Mouse (Mus musculus) stomach, embryonic 16.5 days (tissue): ENCODE measurements around the gene Emc8. TPM values are rescaled to one million over a fixed set of nuclear protein-coding genes. Genes with fewer than 3 reads are reported as not detected.
"Not testable (repeated sequence)": the region's sequence is repeated elsewhere in the genome, so short reads cannot be mapped to it uniquely, and the experiment has no call there.

Experiments used
- ATAC-seq: fragments of 200-750 bp; cut with Nextera tagmentation; 2 replicates; pipeline ENCODE4 v1.8.0; 2017; ENCODE audit warnings: moderate number of reproducible peaks, moderate TSS enrichment; ENCODE audit not compliant: insufficient read depth, low FRiP score
- H3K27ac ChIP-seq: fragments of 300-500 bp; sonication (generic); 2 replicates; pipeline ENCODE4 v1.5.1; 2014; ENCODE audit warnings: low read length
- H3K27me3 ChIP-seq: fragments of 300-500 bp; sonication (generic); 2 replicates; pipeline ENCODE4 v1.6.1; 2014; ENCODE audit warnings: low read length, control low read depth, mixed read lengths; ENCODE audit not compliant: control insufficient read depth, insufficient read depth
- H3K36me3 ChIP-seq: fragments of 300-500 bp; sonication (generic); 2 replicates; pipeline ENCODE4 v1.6.1; 2014; ENCODE audit warnings: low read length; ENCODE audit not compliant: control insufficient read depth, insufficient read depth
- H3K4me1 ChIP-seq: fragments of 300-500 bp; sonication (generic); 2 replicates; pipeline ENCODE4 v1.6.1; 2014; ENCODE audit warnings: low read length, control low read depth, mixed read lengths; ENCODE audit not compliant: control insufficient read depth, insufficient read depth
- H3K4me2 ChIP-seq: fragments of 300-500 bp; sonication (generic); 2 replicates; pipeline ENCODE4 v1.6.1; 2014; ENCODE audit warnings: low read depth, low read length, mixed read lengths
- H3K4me3 ChIP-seq: fragments of 300-500 bp; sonication (generic); replicated peaks from 2 replicates; pipeline ENCODE4 v1.5.1; 2014; ENCODE audit warnings: mild to moderate bottlenecking, low read length
- H3K9ac ChIP-seq: fragments of 300-500 bp; sonication (generic); 2 replicates; pipeline ENCODE4 v1.6.1; 2014; ENCODE audit warnings: low read length
- H3K9me3 ChIP-seq: fragments of 300-500 bp; sonication (generic); replicated peaks from 2 replicates; pipeline ENCODE4 v1.6.1; 2016; ENCODE audit warnings: low read length, control low read depth; ENCODE audit not compliant: control insufficient read depth
- WGBS: fragments of 180-500 bp; shearing (Covaris S2); extraction: QIAGEN DNeasy Blood & Tissue Kit; methylation state at CpG from one replicate; pipeline ENCODE4 v1.1.7; 2014; 5-methylcytosine and 5-hydroxymethylcytosine counted together
- polyA plus RNA-seq: library from polyadenylated mRNA; unstranded; fragments of >200 nt; fragmentation: Nextera tagmentation; extraction: Ambion mirVana; gene quantifications from 2 replicates; pipeline ENCODE4 v1.2.1, GENCODE M21; 2015

Gene Emc8
- polyA plus RNA-seq, 1 experiment from 2014 or later, result 215 TPM

- H3K4me3 ChIP-seq, result no peak overlapping the region
- H3K9ac ChIP-seq, result no peak overlapping the region
- ATAC-seq, result no peak
- H3K4me1 ChIP-seq, result peaks cover 20% of the 10 kb centered on the region
- H3K36me3 ChIP-seq, result no peaks in the 10 kb centered on the region
- no peak overlapping the region for H3K27ac ChIP-seq
- no peaks in the 10 kb centered on the region for H3K27me3 ChIP-seq
- WGBS, result 64% methylated on average over 8 of the region's 8 CpGs
- H3K9me3 ChIP-seq, result no peaks in the 10 kb centered on the region
- H3K4me2 ChIP-seq, result no peak overlapping the region
Measured at GRCm38 (mm10) chr8:120687786-120688185, 19.4 kb upstream of the Emc8 start.

DNA sequence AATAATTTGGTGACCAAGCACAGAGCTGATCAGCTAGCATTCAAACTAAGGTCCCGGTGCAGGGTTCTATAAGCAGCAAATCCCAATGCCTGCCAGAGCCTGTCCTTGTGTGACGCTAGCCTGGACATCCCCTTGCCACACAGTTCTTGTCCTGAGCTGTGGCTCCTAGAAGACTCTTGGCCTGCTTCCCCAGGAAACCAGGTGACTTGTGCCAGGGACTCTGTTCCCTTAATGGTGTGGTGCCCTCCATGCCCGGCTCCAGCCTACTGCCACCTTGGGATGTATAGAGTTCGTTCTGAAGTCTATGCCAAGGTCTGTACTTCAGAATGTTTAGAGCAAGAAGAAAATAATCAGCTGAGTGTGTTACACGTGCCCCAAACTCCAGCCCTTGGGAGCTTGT, 18.2 kb upstream of the Emc8 start:
- H3K36me3 ChIP-seq, result no peaks in the 10 kb centered on the region
- WGBS, result 80% methylated on average over 5 of the region's 5 CpGs
- no peak for ATAC-seq
- no peaks in the 10 kb centered on the region for H3K9me3 ChIP-seq
- H3K4me2 ChIP-seq, result no peak overlapping the region
- H3K9ac ChIP-seq, result no peak overlapping the region
- no peak overlapping the region for H3K27ac ChIP-seq
- H3K4me3 ChIP-seq, result no peak overlapping the region
- H3K27me3 ChIP-seq, result no peaks in the 10 kb centered on the region
- peaks cover 20% of the 10 kb centered on the region for H3K4me1 ChIP-seq

DNA sequence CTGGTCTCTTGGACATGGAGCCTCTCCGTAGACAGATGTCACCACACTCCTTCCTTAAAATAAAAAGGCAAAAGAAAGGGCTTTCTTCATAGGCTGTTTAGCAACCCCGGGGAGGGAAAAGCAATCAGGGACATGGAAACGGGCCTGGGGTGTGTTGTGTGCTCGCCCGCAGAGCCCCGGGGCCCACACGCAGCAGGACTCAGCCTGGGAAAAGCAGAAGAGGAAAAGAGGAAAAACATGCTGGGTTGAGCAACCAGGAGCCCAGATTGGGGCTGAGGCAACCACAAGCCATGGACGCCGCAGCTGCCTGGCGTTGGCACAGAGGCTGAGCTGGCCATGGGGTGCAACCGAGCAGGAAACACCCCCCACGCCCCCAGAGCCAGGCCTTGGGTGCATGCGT, 17.7 kb upstream of the Emc8 start:
- Histone ChIP-seq H3K27me3 (no peaks in the 10 kb centered on the region), H3K27ac (no peak overlapping the region), H3K9ac (no peak overlapping the region; the same call in 1 of the 2 replicates), H3K4me1 (peaks cover 20% of the 10 kb centered on the region), H3K36me3 (no peaks in the 10 kb centered on the region), H3K4me2 (no peak overlapping the region), H3K4me3 (no peak overlapping the region), H3K9me3 (no peaks in the 10 kb centered on the region)
- ATAC-seq, result no peak
- 84% methylated on average over 13 of the region's 13 CpGs for WGBS

GRCm38 (mm10) chr8:120685591-120685990, 17.2 kb upstream of the Emc8 start:
- Histone ChIP-seq H3K27ac (peak overlapping the region; percentile 48), H3K4me3 (no peak overlapping the region), H3K9ac (no peak overlapping the region; the same call in 1 of the 2 replicates), H3K4me2 (no peak overlapping the region), H3K4me1 (peaks cover 20% of the 10 kb centered on the region), H3K27me3 (no peaks in the 10 kb centered on the region), H3K9me3 (no peaks in the 10 kb centered on the region), H3K36me3 (no peaks in the 10 kb centered on the region)
- 79% methylated on average over 8 of the region's 8 CpGs for WGBS
- no peak for ATAC-seq

- Histone ChIP-seq H3K27me3 (no peaks in the 10 kb centered on the region), H3K4me2 (no peak overlapping the region), H3K36me3 (no peaks in the 10 kb centered on the region), H3K4me1 (peaks cover 20% of the 10 kb centered on the region), H3K4me3 (no peak overlapping the region), H3K9me3 (no peaks in the 10 kb centered on the region), H3K27ac (peak overlapping the region; percentile 48), H3K9ac (peak overlapping the region; percentile 32; the same call in 1 of the 2 replicates)
- 37% methylated on average over 5 of the region's 5 CpGs for WGBS
- peak; percentile 71; the same call in 1 of the 2 replicates for ATAC-seq
Measured at GRCm38 (mm10) chr8:120685097-120685496, 16.7 kb upstream of the Emc8 start.

- ATAC-seq, result no peak
- 64% methylated on average over 5 of the region's 5 CpGs for WGBS
- Histone ChIP-seq H3K9ac (no peak overlapping the region), H3K4me1 (peaks cover 20% of the 10 kb centered on the region), H3K27ac (peak overlapping the region; percentile 6; the same call in 1 of the 2 replicates), H3K4me2 (no peak overlapping the region), H3K27me3 (no peaks in the 10 kb centered on the region), H3K4me3 (no peak overlapping the region), H3K9me3 (no peaks in the 10 kb centered on the region), H3K36me3 (no peaks in the 10 kb centered on the region)
Measured at GRCm38 (mm10) chr8:120684082-120684481, 15.7 kb upstream of the Emc8 start.

DNA sequence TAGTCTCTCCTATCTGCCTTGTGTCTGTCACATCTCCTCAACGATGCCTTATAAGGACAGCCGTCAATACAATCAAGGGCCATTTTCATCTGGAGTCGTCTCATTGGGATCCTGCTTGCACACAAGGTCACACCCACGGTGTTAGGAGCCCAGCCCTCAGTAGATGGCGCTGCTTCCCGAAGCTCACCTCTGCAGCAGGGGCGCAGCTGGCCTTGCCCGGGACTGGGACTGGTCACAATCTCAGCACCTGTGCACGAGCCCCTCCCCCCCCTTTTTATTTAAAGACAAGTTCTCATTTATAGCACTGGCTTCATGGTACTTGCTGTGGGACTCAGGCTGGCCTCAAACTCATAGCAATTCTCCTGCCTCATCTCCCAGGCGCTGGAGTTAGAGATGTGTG, 15.2 kb upstream of the Emc8 start:
- H3K27ac ChIP-seq, result no peak overlapping the region

DNA sequence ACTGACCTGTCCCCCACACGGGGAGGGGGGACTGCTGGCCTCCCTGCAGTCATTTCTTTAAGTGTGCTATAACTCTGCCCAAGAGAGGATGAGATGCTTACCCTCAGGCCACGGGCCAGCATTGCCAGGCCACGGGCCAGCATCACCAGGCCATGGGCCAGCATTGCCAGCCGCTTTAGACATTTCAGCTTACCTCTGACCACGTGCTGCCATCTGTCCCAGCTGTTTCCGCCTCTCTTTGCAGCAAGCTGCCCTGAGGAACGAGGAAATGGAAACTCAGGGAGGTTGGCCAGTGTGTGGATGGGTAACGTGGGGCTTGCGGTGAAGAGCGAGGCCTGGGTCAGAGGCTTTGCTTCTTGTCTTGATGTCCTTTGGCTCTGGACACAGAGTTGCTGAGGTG, 12.7 kb upstream of the Emc8 start:
- 76% methylated on average over 10 of the region's 10 CpGs for WGBS

More for the DNA sequence above, 15.2 kb upstream of the Emc8 start:
- Histone ChIP-seq H3K4me1 (peaks cover 20% of the 10 kb centered on the region), H3K9me3 (no peaks in the 10 kb centered on the region), H3K27me3 (no peaks in the 10 kb centered on the region), H3K4me2 (no peak overlapping the region), H3K36me3 (no peaks in the 10 kb centered on the region), H3K9ac (no peak overlapping the region), H3K4me3 (no peak overlapping the region)
- 15% methylated on average over 10 of the region's 10 CpGs for WGBS
- ATAC-seq, result 0 out of 2 replicates have a peak, but pooled peaks have one; percentile 38

GRCm38 (mm10) chr8:120680405-120680804, 12.0 kb upstream of the Emc8 start:
- ATAC-seq, H3K36me3 ChIP-seq, H3K4me2 ChIP-seq, H3K27me3 ChIP-seq, H3K9ac ChIP-seq, H3K4me3 ChIP-seq, H3K27ac ChIP-seq, H3K9me3 ChIP-seq: not testable (repeated sequence)
- H3K4me1 ChIP-seq, result peaks cover 15% of the 10 kb centered on the region
- WGBS, result 54% methylated on average over 7 of the region's 7 CpGs

More for the DNA sequence above, 12.7 kb upstream of the Emc8 start:
- H3K9ac ChIP-seq, result no peak overlapping the region
- no peaks in the 10 kb centered on the region for H3K36me3 ChIP-seq
- no peak overlapping the region for H3K27ac ChIP-seq
- H3K4me1 ChIP-seq, result peaks cover 20% of the 10 kb centered on the region
- no peak overlapping the region for H3K4me2 ChIP-seq
- no peak overlapping the region for H3K4me3 ChIP-seq
- H3K27me3 ChIP-seq, result no peaks in the 10 kb centered on the region
- H3K9me3 ChIP-seq, result no peaks in the 10 kb centered on the region
- no peak for ATAC-seq
